Mouse (Mus musculus): Measurements from ENCODE around the gene Mgll.

Mgll gene

GRCm38 (mm10) chr6:88724313-88725195 lies at the start of gene Mgll:
TSS of gene Mgll (plus strand) at chr6:88724412.
- peak; percentile 60 for DNase-seq (ENCODE audit: low spot score)

GRCm38 (mm10) chr6:88675815-88676214 lies 48.4 kb upstream of the Mgll start:
- no peak for DNase-seq (ENCODE audit: low spot score)

DNA sequence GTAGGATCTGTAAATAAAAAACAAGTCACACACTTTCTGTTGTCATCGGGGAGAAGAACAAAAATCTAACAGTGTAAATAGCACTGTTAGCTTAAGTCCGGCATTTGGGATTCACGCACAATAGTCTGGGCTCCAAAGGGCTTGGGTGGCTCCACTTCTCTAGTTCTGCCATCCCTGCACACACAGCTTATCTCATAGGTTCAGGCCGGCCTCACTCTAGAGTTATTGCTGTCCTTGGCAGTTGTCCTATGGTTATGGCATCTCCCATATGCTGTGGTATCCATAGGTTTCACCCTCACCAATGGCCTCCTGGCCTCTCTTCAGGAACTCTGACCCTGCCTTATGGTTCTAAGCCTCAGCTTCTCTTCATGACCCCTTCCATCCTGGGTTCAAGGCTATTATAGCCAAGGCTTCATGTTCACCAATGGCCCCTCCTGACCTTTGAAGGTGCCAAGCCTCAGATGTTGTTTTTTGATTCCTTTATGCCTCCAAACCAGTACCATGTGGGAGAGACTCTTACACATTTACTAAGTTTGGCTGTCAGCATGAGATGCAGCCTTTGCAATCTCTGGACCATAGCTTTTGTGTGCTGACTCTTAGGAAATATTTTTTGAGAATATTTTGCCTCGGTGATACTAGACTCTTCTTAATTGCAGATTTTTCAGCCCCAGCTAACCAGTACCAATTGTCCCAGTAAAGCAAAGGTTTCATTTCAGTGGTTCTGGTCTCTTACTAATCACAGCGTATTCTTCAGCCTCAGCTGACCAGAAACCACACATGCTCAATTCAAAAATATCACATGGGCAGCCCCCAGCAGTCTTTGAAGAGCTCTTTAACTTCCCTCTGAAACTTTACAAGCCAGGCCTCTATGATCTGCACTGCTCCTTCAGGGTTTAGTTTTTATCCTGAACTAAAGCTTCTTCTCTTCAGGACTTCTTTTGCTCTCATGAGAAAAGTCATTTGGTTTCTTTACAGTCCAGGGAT lies 47.2 kb upstream of the Mgll start:
- DNase-seq (ENCODE audit: low spot score), result no peak

- no peak for DNase-seq (ENCODE audit: low spot score)
Observed at GRCm38 (mm10) chr6:88677738-88678137, 46.5 kb upstream of the Mgll start.

- DNase-seq (ENCODE audit: low spot score), result no peak
Observed at GRCm38 (mm10) chr6:88681026-88681425, 43.2 kb upstream of the Mgll start.

GRCm38 (mm10) chr6:88683380-88684053 lies 40.7 kb upstream of the Mgll start:
- DNase-seq (ENCODE audit: low spot score), result no peak

DNA sequence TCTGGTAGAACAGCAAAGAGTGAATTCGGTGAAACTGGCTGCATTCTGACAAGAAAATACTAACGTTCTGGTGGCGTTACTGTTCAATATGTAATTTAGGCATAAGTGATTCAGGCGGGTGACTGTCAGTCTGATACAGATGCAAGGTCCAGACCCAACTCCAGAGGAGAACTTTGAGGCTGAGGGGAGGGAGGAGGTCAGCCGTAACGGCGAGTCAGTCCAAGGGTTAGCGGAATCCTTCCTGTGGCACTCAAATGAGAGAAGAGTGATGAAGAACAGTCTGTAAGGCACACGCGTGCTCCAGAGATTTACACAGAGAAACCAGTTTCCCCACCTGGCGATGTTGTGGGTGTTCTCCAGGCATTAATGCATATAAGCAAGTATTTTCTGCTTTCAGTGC lies 36.0 kb upstream of the Mgll start:
- no peak for DNase-seq (ENCODE audit: low spot score)

- no peak for DNase-seq (ENCODE audit: low spot score)
Observed at GRCm38 (mm10) chr6:88688712-88689111, 35.5 kb upstream of the Mgll start.

DNA sequence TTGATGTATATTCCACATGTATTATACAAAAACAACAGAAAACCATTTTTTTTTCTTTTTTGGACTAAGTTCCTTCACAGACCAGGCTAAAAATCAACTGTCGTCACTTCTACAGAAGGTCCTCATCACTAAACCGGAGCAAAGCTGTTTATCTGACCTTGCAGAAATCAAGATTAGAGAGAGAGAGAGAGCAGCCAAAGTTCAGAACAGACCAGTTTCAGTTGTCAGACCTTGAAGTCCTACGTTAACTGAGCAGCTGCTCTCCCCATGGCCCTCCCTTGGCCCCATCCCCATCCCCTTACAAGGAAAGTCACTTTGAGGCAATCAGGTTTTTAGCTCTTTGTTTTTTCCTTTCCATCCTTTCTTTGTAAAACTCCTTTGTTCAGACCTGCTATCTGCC lies 34.0 kb upstream of the Mgll start:
- DNase-seq (ENCODE audit: low spot score), result no peak

DNA sequence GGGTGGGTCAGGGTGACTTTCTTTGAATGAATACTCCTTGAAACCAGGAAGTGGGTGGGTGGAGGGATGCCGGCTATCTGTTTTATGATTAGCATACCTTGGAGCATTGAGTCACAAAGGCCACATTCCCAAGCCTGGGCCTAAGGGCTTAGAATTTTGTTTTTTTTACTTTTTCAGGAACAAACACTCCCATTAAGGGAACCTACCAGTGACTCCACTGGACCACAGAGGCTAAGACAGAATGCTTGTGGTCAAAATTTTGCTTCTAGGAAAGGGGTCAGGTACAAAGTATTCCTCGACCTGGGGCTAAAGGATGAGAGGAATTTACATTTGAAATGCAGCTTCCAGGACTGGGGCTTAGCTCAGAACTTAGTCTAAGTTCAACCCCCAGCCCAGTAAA lies 32.9 kb upstream of the Mgll start:
- DNase-seq (ENCODE audit: low spot score), result no peak

- DNase-seq (ENCODE audit: low spot score), result no peak
Observed at GRCm38 (mm10) chr6:88702887-88703286, 21.3 kb upstream of the Mgll start.

DNA sequence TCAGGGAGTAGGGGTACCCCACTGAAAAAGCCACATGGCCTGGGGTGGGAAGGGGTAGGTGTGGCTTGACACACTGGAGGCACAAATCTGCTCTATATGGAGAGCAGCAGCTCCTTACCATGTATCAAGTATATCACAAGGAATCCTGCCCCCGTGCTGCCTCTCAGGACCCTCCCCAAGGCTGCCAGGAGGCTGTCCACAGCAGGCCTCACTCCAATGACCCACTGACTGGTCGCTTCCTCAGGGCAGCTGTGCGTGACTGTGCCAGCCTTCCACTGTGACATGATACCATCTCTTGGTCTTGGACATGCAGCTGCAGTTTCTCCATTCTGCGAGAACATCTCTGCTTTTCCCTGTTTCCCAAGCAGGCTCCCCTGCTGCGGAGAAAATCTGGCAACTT lies 20.5 kb upstream of the Mgll start:
- DNase-seq (ENCODE audit: low spot score), result no peak

- DNase-seq (ENCODE audit: low spot score), result no peak
Observed at GRCm38 (mm10) chr6:88708401-88709278, 15.6 kb upstream of the Mgll start.

DNA sequence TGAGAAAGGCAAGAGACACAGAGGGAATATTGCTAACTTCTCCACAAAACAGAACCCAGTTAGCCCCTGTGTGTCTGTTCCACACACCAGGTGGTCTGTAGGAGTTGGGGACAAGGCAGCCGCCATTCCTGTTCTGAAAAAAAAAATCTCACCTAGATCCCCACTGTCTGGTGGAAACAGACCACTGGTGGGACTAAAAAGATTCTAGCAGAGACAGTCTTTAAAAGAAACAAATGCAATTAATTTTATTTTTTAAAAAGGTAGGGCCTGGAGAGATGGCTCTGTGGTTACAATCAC lies 15.0 kb upstream of the Mgll start:
- no peak for DNase-seq (ENCODE audit: low spot score)

GRCm38 (mm10) chr6:88711313-88711712 lies 12.9 kb upstream of the Mgll start:
- no peak for DNase-seq (ENCODE audit: low spot score)

- DNase-seq (ENCODE audit: low spot score), result no peak
Observed at GRCm38 (mm10) chr6:88712083-88712482, 12.1 kb upstream of the Mgll start.

- no peak for DNase-seq (ENCODE audit: low spot score)
Observed at GRCm38 (mm10) chr6:88713320-88713719, 10.9 kb upstream of the Mgll start.

- DNase-seq (ENCODE audit: low spot score), result no peak
Observed at GRCm38 (mm10) chr6:88714200-88714674, 10.0 kb upstream of the Mgll start.

GRCm38 (mm10) chr6:88715378-88715781 lies 8.8 kb upstream of the Mgll start:
- DNase-seq (ENCODE audit: low spot score), result no peak

DNA sequence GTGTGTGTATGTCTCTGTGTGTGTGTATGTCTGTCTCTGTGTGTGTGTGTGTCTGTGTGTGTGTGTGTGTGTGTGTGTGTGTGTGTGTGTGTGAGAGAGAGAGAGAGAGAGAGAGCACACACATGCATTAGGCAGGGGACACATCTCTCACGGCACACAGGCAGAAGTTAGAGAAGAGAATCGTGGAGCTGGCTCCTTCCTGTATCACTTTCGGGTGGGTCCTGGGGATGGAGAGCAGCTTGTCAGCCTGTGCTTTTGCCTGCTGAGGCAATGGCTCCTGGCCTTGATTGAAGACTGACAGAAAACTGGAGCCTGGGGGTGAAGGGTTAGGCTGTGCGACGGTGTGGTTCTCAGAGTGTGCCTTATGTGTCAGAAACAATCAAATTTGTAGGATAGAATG lies 8.2 kb upstream of the Mgll start:
- no peak for DNase-seq (ENCODE audit: low spot score)
